Mouse (Mus musculus): Measurements from ENCODE around the gene Col23a1.

The Col23a1 gene

DNA sequence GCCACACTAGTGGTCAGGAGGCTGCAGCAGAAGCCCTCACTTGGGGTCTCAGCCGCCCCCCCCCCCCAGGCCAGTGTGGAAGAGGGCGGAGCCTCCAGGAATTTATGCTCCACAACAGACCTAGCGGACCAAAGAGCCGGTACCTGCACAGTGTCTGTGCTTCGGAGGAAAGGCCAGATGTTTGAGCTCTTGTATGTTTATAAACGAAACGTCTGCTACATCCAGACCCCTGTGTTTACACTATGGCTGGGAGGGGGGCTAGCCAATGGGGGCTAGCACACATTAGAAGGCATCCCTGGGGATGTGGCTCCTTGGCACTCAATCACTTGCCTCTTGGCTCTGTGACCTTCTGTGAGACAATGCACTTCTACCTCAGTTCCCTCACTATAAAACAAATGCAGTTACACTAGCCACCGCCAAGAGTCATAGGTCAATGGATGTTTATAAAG, 99.2 kb downstream of the Col23a1 start:
- DNase-seq (ENCODE audit: low spot score), result no peak

DNA sequence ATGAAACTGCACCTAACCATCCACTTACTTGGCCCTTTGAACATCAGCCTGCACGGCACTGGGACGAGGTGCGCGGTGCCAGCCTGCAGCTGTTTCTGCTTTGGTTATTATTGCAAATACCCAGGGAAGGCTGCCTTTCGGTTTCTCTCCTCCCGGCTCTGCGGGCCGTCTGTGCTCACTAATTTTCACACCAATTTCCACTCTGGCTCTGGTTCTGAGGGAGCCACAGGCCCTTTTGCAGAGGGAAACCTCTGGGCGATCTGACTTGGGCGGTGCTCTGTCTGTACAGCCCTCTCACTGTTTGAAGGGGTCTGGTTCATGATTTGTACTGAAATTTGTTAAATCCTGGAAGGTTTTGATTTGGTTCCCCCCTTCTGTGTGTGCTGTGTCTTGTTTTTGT, 100.0 kb downstream of the Col23a1 start:
- no peak for DNase-seq (ENCODE audit: low spot score)

DNA sequence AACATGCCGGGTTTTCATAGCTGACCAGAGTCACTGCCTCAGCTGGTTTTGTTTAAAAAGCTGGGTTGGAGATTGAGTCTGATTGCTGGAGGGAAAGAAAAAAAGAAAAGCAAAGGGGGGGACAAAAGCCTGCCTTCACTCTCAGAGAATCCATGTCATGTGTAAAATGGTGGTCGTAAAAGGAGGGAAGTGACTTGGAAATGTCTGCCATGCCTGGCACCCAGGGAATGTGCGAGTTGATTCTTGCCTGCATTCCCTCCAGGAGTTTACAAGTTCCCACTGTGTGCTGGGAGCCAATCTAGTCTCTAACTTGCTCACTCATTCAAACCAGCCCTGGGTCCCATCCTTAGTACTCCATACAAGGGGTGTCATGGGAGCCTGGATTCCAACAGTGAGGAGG, 100.8 kb downstream of the Col23a1 start:
- DNase-seq (ENCODE audit: low spot score), result no peak

DNA sequence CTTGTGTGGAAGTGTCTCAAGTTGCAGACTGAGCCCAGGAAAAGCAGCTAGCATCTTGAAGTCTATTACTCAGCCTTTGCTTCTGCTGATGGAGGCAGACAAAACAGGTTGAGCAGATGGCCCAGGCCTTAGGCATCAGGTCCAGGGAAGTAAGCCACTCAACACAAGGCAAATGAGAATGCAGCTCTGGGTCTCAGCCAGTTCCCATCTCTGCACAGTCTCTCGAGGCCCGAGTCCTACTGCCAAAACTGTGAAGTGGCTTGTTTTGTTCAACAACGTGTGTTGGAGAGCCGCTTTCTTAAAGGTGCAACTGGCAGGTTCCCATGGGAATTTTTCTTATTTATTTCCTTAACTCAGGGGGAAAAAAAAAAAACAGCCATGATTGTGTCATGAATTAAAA, 101.8 kb downstream of the Col23a1 start:
- no peak for DNase-seq (ENCODE audit: low spot score)

DNA sequence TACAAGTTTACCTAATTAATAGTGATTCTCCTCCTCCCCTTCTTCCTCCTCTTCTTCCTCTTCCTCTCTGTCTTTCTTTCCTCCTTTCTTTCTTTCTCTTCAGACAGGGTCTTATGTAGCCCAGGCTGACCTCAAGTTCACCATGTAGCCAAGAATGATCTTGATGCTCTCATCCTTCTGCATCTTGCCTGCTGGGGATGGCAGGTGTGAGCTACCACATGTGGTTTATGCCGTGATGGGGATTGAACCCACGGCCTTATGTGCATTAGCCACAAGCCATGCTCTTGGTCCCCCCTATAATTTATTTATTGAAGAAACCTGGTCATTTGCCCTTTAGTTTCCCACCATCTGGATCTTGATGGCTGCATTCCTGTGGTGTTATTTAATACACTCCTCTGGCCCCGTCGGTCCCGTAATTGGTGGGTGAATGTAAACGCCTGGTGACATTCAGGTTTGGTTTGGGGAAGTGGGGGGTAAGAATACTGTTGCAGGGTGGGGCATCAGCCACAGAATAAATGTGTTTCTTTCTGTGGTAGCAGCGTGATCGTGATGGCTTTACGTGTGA, 104.7 kb downstream of the Col23a1 start:
- no peak for DNase-seq (ENCODE audit: low spot score)

DNA sequence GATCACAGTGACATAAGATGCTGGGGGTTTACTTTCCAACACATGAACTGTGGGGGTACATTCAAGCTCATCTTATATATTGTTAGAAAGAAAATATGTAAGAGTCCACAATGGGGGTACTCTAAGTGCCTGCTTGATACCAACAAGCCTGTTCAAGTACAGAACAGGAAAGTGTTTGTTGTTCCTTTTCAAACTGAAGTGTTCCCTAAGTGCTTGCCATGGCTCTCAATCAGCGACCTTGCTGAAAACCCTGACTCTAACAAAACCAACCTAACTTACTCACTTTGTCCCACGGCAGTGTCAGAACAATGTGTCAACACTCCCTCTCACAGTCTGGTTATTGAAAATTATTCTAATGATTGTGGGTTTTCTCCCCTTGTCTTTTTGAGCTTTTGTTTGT, 106.7 kb downstream of the Col23a1 start:
- no peak for DNase-seq (ENCODE audit: low spot score)

DNA sequence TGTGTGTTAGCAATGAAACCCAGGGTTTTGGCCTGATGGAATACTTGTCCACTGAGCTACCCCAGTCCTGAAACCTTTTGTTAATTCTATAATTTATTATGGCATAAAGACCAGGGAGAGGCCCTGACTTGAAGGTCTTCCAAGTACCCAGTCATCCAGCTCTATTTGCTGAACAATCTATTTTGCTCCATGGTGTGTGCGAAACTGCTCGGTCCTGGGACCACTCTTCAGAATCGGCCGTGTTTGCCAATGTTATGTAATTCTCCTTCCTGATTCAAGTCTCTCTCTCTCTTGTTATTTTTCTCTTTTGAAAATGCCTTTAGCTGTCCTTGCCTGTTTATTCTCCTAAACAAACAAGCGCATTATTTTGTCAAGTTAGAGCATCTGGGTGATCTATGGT, 108.4 kb downstream of the Col23a1 start:
- no peak for DNase-seq (ENCODE audit: low spot score)

DNA sequence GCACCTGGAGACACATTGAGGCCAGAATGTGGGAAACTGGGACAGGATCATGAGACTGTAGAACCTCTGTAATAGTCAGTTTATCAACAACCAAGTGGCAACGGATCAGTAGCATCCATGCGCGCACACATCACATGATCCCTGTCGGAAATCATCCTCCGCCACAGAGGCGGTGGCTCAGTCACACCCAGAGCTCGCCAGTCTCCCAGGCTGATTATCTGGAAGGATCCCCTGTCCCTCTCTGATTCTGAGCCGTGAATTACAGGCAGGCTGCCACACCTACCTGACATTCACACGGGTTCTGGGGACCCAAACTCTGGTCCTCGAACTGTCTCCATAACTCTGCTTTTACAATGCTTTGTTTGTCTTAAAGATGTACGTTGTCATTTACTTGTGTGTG, 110.6 kb downstream of the Col23a1 start:
- DNase-seq (ENCODE audit: low spot score), result no peak

DNA sequence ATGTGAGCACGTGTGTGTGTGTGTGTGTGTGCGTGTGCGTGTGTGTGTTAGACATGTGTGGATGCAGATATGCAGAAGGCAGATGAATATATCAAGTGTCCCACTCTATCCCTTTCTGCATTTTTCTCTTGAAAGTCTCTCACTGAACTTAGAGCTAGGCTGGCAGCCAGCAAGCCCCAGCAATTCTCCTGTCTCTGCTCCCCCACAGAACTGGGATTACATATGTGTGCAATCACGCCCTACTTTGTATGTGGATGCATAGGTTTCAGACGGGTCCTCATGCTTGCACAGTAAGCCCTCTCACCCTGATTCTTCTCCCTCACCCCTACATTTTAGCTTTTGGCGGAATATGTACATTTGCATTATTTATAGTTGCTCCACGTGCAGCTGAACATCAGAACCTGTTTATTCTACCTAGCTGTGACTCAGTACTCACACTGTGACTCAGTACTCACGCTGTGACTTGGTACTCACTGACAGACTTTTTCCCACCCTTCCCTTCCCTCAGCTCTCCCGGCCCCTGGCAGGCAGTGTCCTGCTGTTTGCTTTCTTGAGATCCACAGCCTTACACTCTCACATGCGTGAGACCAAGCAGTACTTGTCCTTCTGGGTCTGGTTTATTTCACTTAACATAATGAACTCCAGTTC, 111.9 kb downstream of the Col23a1 start:
- no peak for DNase-seq (ENCODE audit: low spot score)

DNA sequence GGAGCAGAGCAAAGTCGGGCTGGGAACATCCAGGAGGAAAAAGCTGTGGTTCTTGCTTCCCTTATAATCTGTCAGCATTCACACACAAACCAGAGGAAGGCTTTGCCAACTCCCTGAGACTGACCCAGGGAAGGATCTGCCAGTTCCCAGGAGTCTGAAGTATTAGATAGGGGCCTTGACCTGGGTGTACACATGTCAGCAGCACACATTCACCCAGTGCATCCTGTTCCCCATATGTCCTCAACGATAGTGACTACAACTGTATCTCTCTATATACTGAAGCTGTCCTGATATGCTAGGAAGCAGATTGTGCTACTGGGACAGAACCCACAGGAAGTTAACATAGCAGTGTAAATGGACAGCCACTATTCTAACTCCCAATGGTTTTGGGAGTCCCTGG, 114.2 kb downstream of the Col23a1 start:
- no peak for DNase-seq (ENCODE audit: low spot score)

DNA sequence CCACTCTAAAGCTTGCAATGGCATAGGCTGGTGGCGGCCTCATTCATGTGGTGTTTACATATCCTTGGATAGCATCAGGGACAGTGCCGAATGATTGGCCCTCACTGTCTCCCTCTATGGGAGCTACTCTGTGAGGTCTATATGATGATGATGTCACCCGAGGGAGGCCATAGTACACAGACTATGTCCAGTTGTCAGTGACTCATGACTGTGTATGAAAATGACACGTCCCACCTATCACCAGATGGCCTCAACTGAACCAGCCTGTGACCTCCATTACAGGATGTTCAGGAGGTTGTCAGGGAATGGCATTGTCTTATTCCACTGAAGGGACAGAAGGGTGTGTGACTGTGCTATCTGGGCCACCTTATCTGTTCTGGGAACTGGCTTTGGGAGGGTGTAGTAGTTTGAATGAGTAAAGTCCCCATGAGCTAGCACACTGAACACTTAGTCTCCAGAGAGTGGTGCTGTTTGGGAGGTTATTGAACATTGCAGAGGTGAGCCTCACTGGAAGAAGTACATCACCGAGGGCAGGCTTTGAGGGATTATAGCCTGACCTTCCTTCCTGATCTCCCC, 115.2 kb downstream of the Col23a1 start:
- DNase-seq (ENCODE audit: low spot score), result no peak

DNA sequence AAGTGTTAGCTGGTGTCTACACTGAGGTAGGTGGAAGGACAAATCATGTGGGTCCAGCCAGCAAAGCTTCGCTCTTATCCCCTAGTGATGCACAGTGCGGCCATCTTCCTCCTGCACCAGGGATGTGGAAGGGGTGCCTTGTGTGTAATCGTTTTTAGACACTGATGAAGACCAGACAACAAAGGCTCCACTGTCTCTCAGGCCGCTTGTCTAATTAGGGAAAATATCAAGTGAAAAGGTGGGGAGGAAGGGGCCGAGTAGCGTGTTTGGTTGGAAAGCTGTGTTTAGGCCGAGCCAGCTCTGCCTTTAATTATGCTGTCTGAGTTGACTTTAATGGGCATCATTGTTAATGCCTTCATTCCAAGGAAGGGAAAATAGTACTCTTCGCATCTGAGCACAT, 116.8 kb downstream of the Col23a1 start:
- DNase-seq (ENCODE audit: low spot score), result no peak

DNA sequence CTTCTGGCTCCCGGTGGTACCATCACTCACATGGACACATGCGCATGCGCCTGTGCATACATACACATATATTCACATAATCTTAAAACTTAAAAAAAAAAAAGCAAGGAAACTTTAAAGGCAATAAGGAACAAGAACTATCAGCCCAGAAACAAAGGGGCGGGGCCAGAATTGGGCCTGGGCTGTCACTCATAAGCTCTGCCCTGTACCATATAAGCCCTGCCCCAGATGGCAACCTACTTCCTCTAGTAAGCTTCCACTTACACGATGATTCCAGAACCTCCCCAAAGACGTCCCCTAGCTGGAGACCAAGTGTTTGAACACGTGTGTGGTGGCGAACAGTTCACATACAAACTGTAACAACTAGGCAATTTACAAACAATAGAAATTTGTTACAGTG, 117.6 kb downstream of the Col23a1 start:
- no peak for DNase-seq (ENCODE audit: low spot score)

DNA sequence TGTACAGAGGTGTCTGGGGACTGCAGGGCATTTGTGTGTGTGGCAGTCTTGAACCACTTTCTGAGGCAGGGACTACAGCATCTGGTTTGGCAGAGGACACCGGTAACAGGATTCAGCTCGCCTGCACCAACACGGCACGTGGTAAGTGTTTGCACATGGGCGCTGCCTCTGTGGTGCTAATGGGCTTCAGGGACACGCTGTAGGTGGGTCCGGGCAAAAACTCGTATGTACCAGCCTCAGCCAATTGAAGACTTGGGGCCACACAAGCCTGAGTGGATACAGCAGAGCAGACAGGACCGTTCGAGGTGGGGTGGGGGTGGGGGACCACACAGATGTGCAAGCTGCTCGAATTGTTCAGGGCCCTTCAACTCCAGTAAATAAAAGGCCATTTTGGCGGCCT, 121.1 kb downstream of the Col23a1 start:
- no peak for DNase-seq (ENCODE audit: low spot score)

DNA sequence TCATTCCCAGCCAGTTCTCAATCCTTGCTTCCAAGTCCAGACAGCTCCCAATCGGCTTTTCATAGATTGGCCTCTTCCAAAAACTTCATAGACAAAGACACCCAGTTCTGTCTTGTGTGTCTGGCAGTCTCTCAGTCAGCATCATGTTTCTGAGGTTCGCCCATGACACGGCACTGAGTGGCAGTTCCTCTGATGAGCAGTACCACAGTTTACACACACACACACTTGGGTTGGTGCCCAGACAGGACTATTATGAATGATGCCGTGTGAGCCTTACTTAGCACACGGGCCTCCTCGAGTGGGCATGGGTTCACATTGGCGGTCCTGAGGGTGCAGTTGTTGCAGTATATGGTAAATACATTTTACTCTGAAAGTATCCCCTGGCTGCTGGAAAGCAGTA, 124.8 kb downstream of the Col23a1 start:
- no peak for DNase-seq (ENCODE audit: low spot score)

DNA sequence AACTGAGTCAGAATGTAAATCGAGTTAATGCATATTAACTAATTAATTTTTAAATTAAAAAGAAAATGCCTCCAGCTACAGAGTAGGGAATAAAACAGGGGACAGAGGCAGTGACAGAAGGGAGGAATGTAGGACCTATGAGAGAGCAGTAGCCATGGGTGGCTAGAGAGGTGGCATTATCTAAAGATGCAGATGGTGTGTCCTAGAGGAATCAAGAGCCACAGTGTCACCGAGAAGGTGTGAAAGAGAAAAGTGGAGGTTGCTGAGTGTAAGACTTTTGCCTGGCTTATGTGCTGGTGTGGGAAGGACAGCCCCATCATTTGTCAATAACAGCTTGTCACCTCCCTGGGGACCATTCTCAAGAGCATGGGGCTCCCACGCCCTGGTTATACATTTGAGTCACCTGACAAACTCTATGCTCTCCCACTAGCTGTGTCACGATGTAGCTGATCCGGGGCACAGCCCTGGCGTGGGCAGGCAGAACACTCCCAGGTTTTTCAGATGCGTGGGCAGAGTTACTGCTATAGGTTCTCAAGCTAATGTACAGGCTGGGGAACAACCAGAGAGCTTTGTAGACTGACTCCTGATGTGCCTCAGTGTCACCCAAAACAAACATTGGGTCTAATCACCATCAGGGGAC, 125.4 kb downstream of the Col23a1 start:
- no peak for DNase-seq (ENCODE audit: low spot score)

DNA sequence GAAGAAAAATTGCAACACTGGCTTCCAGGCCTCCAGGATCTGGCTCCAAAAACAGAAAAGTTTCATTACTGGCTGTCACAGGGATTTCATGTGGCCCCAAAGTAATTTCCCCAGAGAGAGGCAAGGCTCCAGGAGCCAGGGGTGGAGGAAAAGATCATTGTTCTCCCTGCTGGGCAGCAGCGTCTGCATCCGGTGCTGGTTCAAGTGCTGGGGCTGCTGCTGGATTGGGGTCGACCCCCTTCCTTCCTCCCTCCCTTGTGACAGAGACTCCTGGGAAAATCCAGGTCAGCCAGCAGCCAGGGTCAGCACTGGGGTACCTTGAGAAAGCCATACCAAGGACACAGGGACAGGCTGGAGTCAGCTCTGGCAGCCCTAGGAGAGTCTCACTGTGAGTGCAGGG, 129.1 kb downstream of the Col23a1 start:
- DNase-seq (ENCODE audit: low spot score), result no peak

DNA sequence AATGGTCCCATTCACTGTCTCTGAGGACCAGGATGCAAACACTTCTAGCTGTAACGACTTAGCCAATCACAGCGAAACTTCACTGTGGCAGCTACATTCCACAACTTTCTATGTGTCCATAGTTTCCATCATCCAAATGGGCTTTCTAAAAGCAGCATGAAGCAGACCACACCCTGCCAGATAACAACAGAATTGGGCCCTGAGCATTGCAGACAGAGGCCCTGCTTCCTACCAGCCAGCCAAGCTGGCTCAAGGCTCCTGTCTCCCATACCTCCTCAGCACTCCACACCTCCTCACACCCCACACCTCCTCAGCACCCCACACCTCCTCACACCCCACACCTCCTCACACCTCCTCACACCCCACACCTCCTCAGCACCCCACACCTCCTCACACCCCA, 132.2 kb downstream of the Col23a1 start:
- DNase-seq (ENCODE audit: low spot score), result no peak

DNA sequence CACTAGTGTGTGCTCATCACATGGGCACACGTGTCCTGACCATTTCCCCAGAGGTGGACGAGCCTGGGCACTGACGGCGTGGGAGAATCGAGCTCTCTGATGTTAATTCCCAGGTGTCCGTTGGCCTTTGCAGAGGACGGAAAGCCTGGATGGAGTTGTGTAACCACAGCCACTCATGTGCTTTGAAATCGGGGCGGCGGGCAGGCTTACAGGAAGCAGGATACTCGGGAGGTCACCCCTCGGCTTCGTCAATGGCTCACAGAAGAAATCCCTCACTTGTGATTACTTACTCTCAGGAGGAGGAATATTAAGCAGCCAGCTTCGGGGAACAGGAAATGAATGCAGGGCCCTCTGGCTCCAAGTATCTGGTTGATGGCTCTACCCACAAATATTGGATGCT, 133.0 kb downstream of the Col23a1 start:
- DNase-seq (ENCODE audit: low spot score), result no peak

DNA sequence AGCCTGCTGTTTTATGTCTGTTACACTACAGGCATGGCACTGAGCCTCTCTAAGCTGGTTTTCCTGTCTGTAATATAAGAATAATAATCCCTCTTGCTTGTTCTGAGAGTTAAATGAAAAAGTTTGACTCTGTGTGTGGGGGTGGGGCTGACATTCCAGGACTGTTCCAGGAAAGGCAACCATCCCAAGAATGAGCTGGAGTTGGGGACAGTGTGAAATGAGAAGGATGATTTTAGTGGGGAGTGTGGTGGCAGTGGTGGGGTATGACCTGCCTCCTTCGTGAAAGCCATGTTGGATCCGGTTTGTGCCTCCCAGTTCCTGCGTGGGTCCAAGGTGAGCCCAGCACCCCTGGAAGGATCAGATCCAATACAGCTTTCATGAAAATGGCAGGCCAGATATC, 136.4 kb downstream of the Col23a1 start:
- DNase-seq (ENCODE audit: low spot score), result no peak

DNA sequence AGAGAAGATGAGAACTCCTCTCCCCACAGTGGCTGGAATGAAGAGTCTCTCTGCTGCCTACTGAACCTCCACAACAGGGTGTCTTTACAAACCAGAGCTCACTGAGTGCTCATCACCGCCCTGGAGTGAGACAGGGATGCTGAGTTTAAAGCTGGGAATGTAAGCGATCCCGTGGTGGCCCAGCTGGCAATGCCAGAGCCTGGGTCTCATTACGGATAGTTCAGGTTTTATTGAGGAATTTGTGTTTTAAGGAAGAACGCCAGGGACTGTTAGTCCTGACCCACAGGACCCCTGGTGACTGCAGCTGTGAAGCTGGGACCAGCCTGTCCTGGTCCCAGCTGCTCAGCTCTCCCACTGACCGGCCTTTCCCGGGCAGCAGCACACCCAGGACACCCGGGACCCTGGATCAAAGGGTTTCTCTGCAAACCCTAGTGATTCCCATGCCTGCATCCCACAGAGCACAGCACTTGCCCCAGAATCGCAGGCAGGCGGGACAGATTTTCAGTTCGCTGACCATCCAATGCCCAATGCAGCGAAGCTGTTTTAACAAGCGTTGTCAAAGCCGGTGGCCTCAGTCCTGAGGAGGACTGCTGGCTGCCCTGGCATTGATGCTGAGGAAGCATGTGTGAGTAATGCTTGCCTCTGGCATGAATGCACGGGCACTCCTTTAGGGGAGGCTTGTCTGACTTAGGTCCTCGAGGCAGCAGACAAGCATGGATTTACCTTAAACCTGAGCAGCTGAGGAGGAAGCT, 139.9 kb downstream of the Col23a1 start:
- DNase-seq (ENCODE audit: low spot score), result peak; percentile 35

DNA sequence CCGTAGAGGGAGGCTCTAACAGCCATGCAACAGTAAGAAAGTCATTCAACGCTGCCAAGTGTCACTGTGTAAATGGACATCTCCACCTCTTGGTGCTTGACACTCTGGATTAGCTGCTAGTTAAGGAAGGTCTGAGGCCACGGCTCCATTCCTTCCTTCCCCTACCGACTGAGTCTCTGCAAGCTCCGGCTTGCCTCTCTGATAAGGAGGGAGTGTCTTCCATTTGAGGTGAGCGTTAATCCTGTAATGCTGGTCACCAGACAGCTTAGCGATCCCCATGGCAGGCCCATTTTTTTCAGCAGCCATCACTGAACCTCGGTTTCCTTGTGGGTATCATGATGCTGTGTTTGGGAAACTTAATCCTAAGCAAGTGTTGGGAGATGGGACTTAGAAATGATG, 140.5 kb downstream of the Col23a1 start:
- no peak for DNase-seq (ENCODE audit: low spot score)

DNA sequence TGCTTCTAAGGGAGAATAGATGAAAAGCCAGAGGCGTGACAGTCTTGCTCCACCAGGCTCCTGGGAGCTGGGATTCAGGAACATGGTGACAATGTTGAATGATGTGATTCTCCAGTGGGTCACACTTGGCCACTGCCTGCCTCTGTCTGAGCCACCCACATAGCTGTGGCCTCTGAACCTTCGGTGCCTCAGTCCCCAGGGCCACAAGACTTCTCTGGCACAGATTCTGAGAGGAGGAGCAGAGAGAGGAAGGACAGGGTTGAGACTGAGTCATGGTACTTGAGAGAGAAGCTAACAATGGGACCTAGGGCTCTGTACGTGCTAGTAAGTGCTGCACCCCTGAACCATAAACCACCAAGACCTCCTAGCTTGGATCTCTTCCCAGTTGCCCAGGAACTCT, 141.6 kb downstream of the Col23a1 start:
- no peak for DNase-seq (ENCODE audit: low spot score)
